Mouse (Mus musculus) limb, embryonic 15.5 days (tissue): ENCODE measurements around the gene Cyfip1. TPM values are rescaled to one million over a fixed set of nuclear protein-coding genes. Genes with fewer than 3 reads are reported as not detected.

Source experiments
- ATAC-seq: fragments of 200-750 bp; cut with Nextera tagmentation; 2 replicates; pipeline ENCODE4 v1.8.0; 2017; ENCODE audit warnings: low read depth, moderate TSS enrichment; ENCODE audit not compliant: insufficient number of reproducible peaks, low FRiP score, low TSS enrichment
- H3K27ac ChIP-seq: fragments of 300-500 bp; sonication (generic); 2 replicates; pipeline ENCODE4 v1.5.1; 2015; ENCODE audit warnings: moderate library complexity, mild to moderate bottlenecking, inconsistent platforms
- H3K27me3 ChIP-seq: fragments of 300-500 bp; sonication (generic); 2 replicates; pipeline ENCODE4 v1.6.1; 2015; ENCODE audit warnings: inconsistent platforms
- H3K36me3 ChIP-seq: fragments of 300-500 bp; sonication (generic); 2 replicates; pipeline ENCODE4 v1.6.1; 2015; ENCODE audit warnings: inconsistent platforms
- H3K4me1 ChIP-seq: fragments of 300-500 bp; sonication (generic); 2 replicates; pipeline ENCODE4 v1.6.1; 2015; ENCODE audit warnings: inconsistent platforms
- H3K4me2 ChIP-seq: fragments of 300-500 bp; sonication (generic); 2 replicates; pipeline ENCODE4 v1.6.1; 2015; ENCODE audit warnings: mild to moderate bottlenecking, inconsistent platforms
- H3K4me3 ChIP-seq: fragments of 300-500 bp; sonication (generic); 2 replicates; pipeline ENCODE4 v1.5.1; 2015; ENCODE audit warnings: mild to moderate bottlenecking, inconsistent platforms
- H3K9ac ChIP-seq: fragments of 300-500 bp; sonication (generic); 2 replicates; pipeline ENCODE4 v1.6.1; 2015; ENCODE audit warnings: inconsistent platforms
- H3K9me3 ChIP-seq: fragments of 300-500 bp; sonication (generic); 2 replicates; pipeline ENCODE4 v1.6.1; 2016; ENCODE audit warnings: inconsistent platforms
- WGBS: fragments of 180-500 bp; shearing (Covaris S2); methylation state at CpG from one replicate; pipeline ENCODE4 v1.1.7; 2015; 5-methylcytosine and 5-hydroxymethylcytosine counted together
- polyA plus RNA-seq: library from polyadenylated mRNA; unstranded; fragments of >200 nt; fragmentation: Nextera tagmentation; extraction: Ambion mirVana; gene quantifications from 2 replicates; pipeline ENCODE4 v1.2.1, GENCODE M21; 2015

Cyfip1 gene
- polyA plus RNA-seq, 1 experiment from 2014 or later: 115 TPM

GRCm38 (mm10) chr7:55846606-55847312 is 5.2 kb downstream of the Cyfip1 start:
- Histone ChIP-seq H3K4me2 (no peak overlapping the region), H3K4me1 (peaks cover 28% of the 10 kb centered on the region), H3K4me3 (no peak overlapping the region), H3K9me3 (no peaks in the 10 kb centered on the region), H3K36me3 (no peaks in the 10 kb centered on the region), H3K27ac (no peak overlapping the region), H3K9ac (no peak overlapping the region), H3K27me3 (no peaks in the 10 kb centered on the region)
- 41% methylated on average over 9 of the region's 9 CpGs for WGBS
- ATAC-seq: no peak

- 38% methylated on average over 14 of the region's 14 CpGs for WGBS
- no peak for ATAC-seq
- H3K9ac ChIP-seq: no peak overlapping the region
These were observed 8.5 kb downstream of the Cyfip1 start for GRCm38 (mm10) chr7:55849948-55850571.

GRCm38 (mm10) chr7:55852787-55853186 is 11.2 kb downstream of the Cyfip1 start:
- H3K27ac ChIP-seq: no peak overlapping the region
- 49% methylated on average over 3 of the region's 3 CpGs for WGBS
- no peaks in the 10 kb centered on the region for H3K9me3 ChIP-seq
- H3K4me1 ChIP-seq: peaks cover 23% of the 10 kb centered on the region
- H3K9ac ChIP-seq: no peak overlapping the region
- no peak for ATAC-seq
- no peaks in the 10 kb centered on the region for H3K36me3 ChIP-seq
- no peak overlapping the region for H3K4me2 ChIP-seq
- H3K27me3 ChIP-seq: no peaks in the 10 kb centered on the region
- no peak overlapping the region for H3K4me3 ChIP-seq

More at GRCm38 (mm10) chr7:55849948-55850571, 8.5 kb downstream of the Cyfip1 start:
- peaks cover 23% of the 10 kb centered on the region for H3K4me1 ChIP-seq
- H3K9me3 ChIP-seq: no peaks in the 10 kb centered on the region
- H3K27ac ChIP-seq: peak overlapping the region; percentile 47; the same call in 1 of the 2 replicates
- H3K4me3 ChIP-seq: no peak overlapping the region
- no peaks in the 10 kb centered on the region for H3K36me3 ChIP-seq
- no peaks in the 10 kb centered on the region for H3K27me3 ChIP-seq
- H3K4me2 ChIP-seq: no peak overlapping the region

- Histone ChIP-seq H3K4me3 (no peak overlapping the region), H3K36me3 (no peaks in the 10 kb centered on the region), H3K9me3 (no peaks in the 10 kb centered on the region), H3K9ac (no peak overlapping the region), H3K27ac (no peak overlapping the region), H3K4me1 (peaks cover 9% of the 10 kb centered on the region), H3K27me3 (no peaks in the 10 kb centered on the region), H3K4me2 (no peak overlapping the region)
- no peak for ATAC-seq
- WGBS: 92% methylated on average over 3 of the region's 3 CpGs
These were observed 14.1 kb downstream of the Cyfip1 start for GRCm38 (mm10) chr7:55855597-55855996.

- no peaks in the 10 kb centered on the region for H3K36me3 ChIP-seq
- no peak overlapping the region for H3K27ac ChIP-seq
- H3K27me3 ChIP-seq: no peaks in the 10 kb centered on the region
- H3K4me3 ChIP-seq: no peak overlapping the region
- ATAC-seq: no peak
- WGBS: 94% methylated on average over 4 of the region's 4 CpGs
- H3K9ac ChIP-seq: no peak overlapping the region
- no peaks in the 10 kb centered on the region for H3K9me3 ChIP-seq
- H3K4me1 ChIP-seq: peaks cover 5% of the 10 kb centered on the region
- no peak overlapping the region for H3K4me2 ChIP-seq
These were observed 15.2 kb downstream of the Cyfip1 start for GRCm38 (mm10) chr7:55856741-55857140.

- H3K36me3 ChIP-seq: peaks cover 5% of the 10 kb centered on the region; the same call in 1 of the 2 replicates
- H3K4me1 ChIP-seq: peaks cover 5% of the 10 kb centered on the region
- 83% methylated on average over 2 of the region's 2 CpGs for WGBS
- H3K9ac ChIP-seq: no peak overlapping the region
- no peak overlapping the region for H3K4me3 ChIP-seq
- no peak for ATAC-seq
- no peaks in the 10 kb centered on the region for H3K27me3 ChIP-seq
- no peaks in the 10 kb centered on the region for H3K9me3 ChIP-seq
- H3K4me2 ChIP-seq: no peak overlapping the region
- H3K27ac ChIP-seq: no peak overlapping the region
These were observed 16.2 kb downstream of the Cyfip1 start for GRCm38 (mm10) chr7:55857729-55858128.

- 80% methylated on average over 3 of the region's 3 CpGs for WGBS
- H3K4me2 ChIP-seq: no peak overlapping the region
- no peak for ATAC-seq
These were observed 17.4 kb downstream of the Cyfip1 start for GRCm38 (mm10) chr7:55858836-55859517.

GRCm38 (mm10) chr7:55859518-55859872 is 17.9 kb downstream of the Cyfip1 start:
- no peaks in the 10 kb centered on the region for H3K9me3 ChIP-seq
- no peak overlapping the region for H3K9ac ChIP-seq
- 88% methylated on average over 2 of the region's 2 CpGs for WGBS
- H3K27ac ChIP-seq: no peak overlapping the region
- no peak overlapping the region for H3K4me2 ChIP-seq
- H3K27me3 ChIP-seq: no peaks in the 10 kb centered on the region
- peaks cover 5% of the 10 kb centered on the region for H3K4me1 ChIP-seq
- H3K36me3 ChIP-seq: peaks cover 7% of the 10 kb centered on the region; the same call in 1 of the 2 replicates
- no peak overlapping the region for H3K4me3 ChIP-seq
- ATAC-seq: no peak

More at GRCm38 (mm10) chr7:55858836-55859517, 17.4 kb downstream of the Cyfip1 start:
- H3K9me3 ChIP-seq: no peaks in the 10 kb centered on the region
- no peaks in the 10 kb centered on the region for H3K27me3 ChIP-seq
- H3K27ac ChIP-seq: no peak overlapping the region
- H3K4me1 ChIP-seq: peaks cover 5% of the 10 kb centered on the region
- peaks cover 7% of the 10 kb centered on the region; the same call in 1 of the 2 replicates for H3K36me3 ChIP-seq
- H3K9ac ChIP-seq: no peak overlapping the region
- no peak overlapping the region for H3K4me3 ChIP-seq

GRCm38 (mm10) chr7:55859956-55860355 is 18.4 kb downstream of the Cyfip1 start:
- Histone ChIP-seq H3K36me3 (peaks cover 7% of the 10 kb centered on the region; the same call in 1 of the 2 replicates), H3K27ac (no peak overlapping the region), H3K4me2 (no peak overlapping the region), H3K9ac (no peak overlapping the region), H3K4me1 (peaks cover 5% of the 10 kb centered on the region), H3K4me3 (no peak overlapping the region), H3K27me3 (no peaks in the 10 kb centered on the region), H3K9me3 (no peaks in the 10 kb centered on the region)
- 79% methylated on average over 6 of the region's 6 CpGs for WGBS
- no peak for ATAC-seq

GRCm38 (mm10) chr7:55861175-55861574 is 19.6 kb downstream of the Cyfip1 start:
- peaks cover 7% of the 10 kb centered on the region; the same call in 1 of the 2 replicates for H3K36me3 ChIP-seq
- 68% methylated on average over 4 of the region's 4 CpGs for whole genome bisulfite sequencing
- no peak for ATAC-seq
- H3K4me3 ChIP-seq: no peak overlapping the region
- H3K4me2 ChIP-seq: no peak overlapping the region
- H3K9ac ChIP-seq: no peak overlapping the region
- no peak overlapping the region for H3K27ac ChIP-seq
- H3K27me3 ChIP-seq: no peaks in the 10 kb centered on the region
- H3K4me1 ChIP-seq: no peaks in the 10 kb centered on the region
- H3K9me3 ChIP-seq: no peaks in the 10 kb centered on the region

- Histone ChIP-seq H3K36me3 (peaks cover 7% of the 10 kb centered on the region; the same call in 1 of the 2 replicates), H3K9ac (no peak overlapping the region), H3K4me3 (no peak overlapping the region), H3K27me3 (no peaks in the 10 kb centered on the region), H3K27ac (no peak overlapping the region), H3K4me1 (peaks cover 10% of the 10 kb centered on the region; the same call in 1 of the 2 replicates), H3K9me3 (no peaks in the 10 kb centered on the region), H3K4me2 (no peak overlapping the region)
- ATAC-seq: no peak
These were observed 23.5 kb downstream of the Cyfip1 start for GRCm38 (mm10) chr7:55865044-55865443.
